Mouse (Mus musculus) heart, adult 2 months (tissue): Measurements from ENCODE around the gene Inpp5a.

Source experiments
- CTCF ChIP-seq: fragments of 200-600 bp; IDR thresholded peaks from 2 replicates; pipeline ENCODE4 v1.8.1; 2022; ENCODE audit warnings: antibody characterized with exemption, mild to moderate bottlenecking, moderate library complexity
- POLR2A ChIP-seq: fragments of 200-500 bp; IDR thresholded peaks from 2 replicates; pipeline ENCODE4 v1.6.1; 2011; ENCODE audit warnings: mild to moderate bottlenecking, low read depth, low read length, control low read depth; ENCODE audit not compliant: insufficient read depth

GRCm38 (mm10) chr7:139441022-139441421 is 52.1 kb downstream of the Inpp5a start:
- TF ChIP-seq POLR2A (no peak), CTCF (no peak)
